Mouse (Mus musculus): ENCODE data around the gene Surf2. TPM values are rescaled to one million over a fixed set of nuclear protein-coding genes. Genes with fewer than 3 reads are reported as not detected.

The Surf2 gene
- total RNA-seq, 1 experiment: 32.3 TPM

GRCm38 (mm10) chr2:26895898-26896297 is 20.3 kb upstream of the Surf2 start:
- H3K36me3 ChIP-seq (ENCODE audit: control insufficient read depth, insufficient read depth, low read length, poor library complexity, severe bottlenecking): peaks cover 62% of the 10 kb centered on the region
- in situ Hi-C loops (cut with MboI; ENCODE audit: low sequenced_read_pairs in 2 of 2, unreplicated experiment in 2 of 2): no loop called here
- no peak overlapping the region for H3K4me3 ChIP-seq (ENCODE audit: insufficient read depth in 1 of 2, low read depth in 1 of 2, low read length in 2 of 2, poor library complexity in 1 of 2, severe bottlenecking in 1 of 2)
- H3K9ac ChIP-seq (ENCODE audit: insufficient read depth, low read depth, low read length, poor library complexity, severe bottlenecking): no peak overlapping the region
- H3K27ac ChIP-seq (ENCODE audit: insufficient read depth, low read depth, low read length, poor library complexity, severe bottlenecking): no peak overlapping the region
- no peaks in the 10 kb centered on the region for H3K9me3 ChIP-seq (ENCODE audit: control insufficient read depth, insufficient read depth, low read depth, low read length)
- TF ChIP-seq CHD2 (IDR thresholded peaks at IDR 0.05; ENCODE audit: low read depth, low read length) (no peak), ZNF384 (IDR thresholded peaks at IDR 0.05; ENCODE audit: low read depth, low read length) (no peak), HCFC1 (IDR thresholded peaks at IDR 0.05; ENCODE audit: borderline replicate concordance, insufficient read depth, low read length) (no peak), ZC3H11A (IDR thresholded peaks at IDR 0.05; ENCODE audit: borderline replicate concordance, low read depth, low read length) (no peak), MAFK (IDR thresholded peaks at IDR 0.05; ENCODE audit: insufficient read depth, low read depth, low read length) (no peak)
- DNase-seq (ENCODE audit: low read depth, low spot score): no peak
- peaks cover 0 to 5% of the 10 kb centered on the region in 2 experiments; a peak in 1 of 4 replicates for H3K4me1 ChIP-seq (ENCODE audit: control insufficient read depth in 2 of 2, insufficient read depth in 2 of 2, low read length in 2 of 2, poor library complexity in 1 of 2)

GRCm38 (mm10) chr2:26900731-26901130 is 15.4 kb upstream of the Surf2 start:
- DNase-seq (ENCODE audit: low read depth, low spot score): no peak
- TF ChIP-seq ZC3H11A (IDR thresholded peaks at IDR 0.05; ENCODE audit: borderline replicate concordance, low read depth, low read length): no peak
- no peak for TF ChIP-seq HCFC1 (IDR thresholded peaks at IDR 0.05; ENCODE audit: borderline replicate concordance, insufficient read depth, low read length)
- no peak for TF ChIP-seq MAFK (IDR thresholded peaks at IDR 0.05; ENCODE audit: insufficient read depth, low read depth, low read length)
- TF ChIP-seq ZNF384 (IDR thresholded peaks at IDR 0.05; ENCODE audit: low read depth, low read length): no peak
- Histone ChIP-seq H3K4me1 (ENCODE audit: control insufficient read depth in 2 of 2, insufficient read depth in 2 of 2, low read length in 2 of 2, poor library complexity in 1 of 2) (peaks cover 0 to 8% of the 10 kb centered on the region in 2 experiments; a peak in 1 of 4 replicates), H3K4me3 (ENCODE audit: insufficient read depth in 1 of 2, low read depth in 1 of 2, low read length in 2 of 2, poor library complexity in 1 of 2, severe bottlenecking in 1 of 2) (no peak overlapping the region), H3K9me3 (ENCODE audit: control insufficient read depth, insufficient read depth, low read depth, low read length) (no peaks in the 10 kb centered on the region), H3K9ac (ENCODE audit: insufficient read depth, low read depth, low read length, poor library complexity, severe bottlenecking) (no peak overlapping the region), H3K36me3 (ENCODE audit: control insufficient read depth, insufficient read depth, low read length, poor library complexity, severe bottlenecking) (peaks cover 40% of the 10 kb centered on the region), H3K27ac (ENCODE audit: insufficient read depth, low read depth, low read length, poor library complexity, severe bottlenecking) (no peak overlapping the region)
- in situ Hi-C loops (cut with MboI; ENCODE audit: low sequenced_read_pairs in 2 of 2, unreplicated experiment in 2 of 2): loop anchor here in 1 of 2 experiments (25.0 kb wide), 1 partner anchor 463 kb away; the partner anchor contains the start of gene Sec16a

GRCm38 (mm10) chr2:26901834-26902400 is 14.2 kb upstream of the Surf2 start:
- Histone ChIP-seq H3K4me3 (ENCODE audit: insufficient read depth in 1 of 2, low read depth in 1 of 2, low read length in 2 of 2, poor library complexity in 1 of 2, severe bottlenecking in 1 of 2) (peak overlapping the region; percentile 83 to 85), H3K4me1 (ENCODE audit: control insufficient read depth in 2 of 2, insufficient read depth in 2 of 2, low read length in 2 of 2, poor library complexity in 1 of 2) (peaks cover 0 to 8% of the 10 kb centered on the region in 2 experiments; a peak in 1 of 4 replicates), H3K9me3 (ENCODE audit: control insufficient read depth, insufficient read depth, low read depth, low read length) (no peaks in the 10 kb centered on the region), H3K9ac (ENCODE audit: insufficient read depth, low read depth, low read length, poor library complexity, severe bottlenecking) (peak overlapping the region; percentile 92), H3K27ac (ENCODE audit: insufficient read depth, low read depth, low read length, poor library complexity, severe bottlenecking) (no peak overlapping the region), H3K36me3 (ENCODE audit: control insufficient read depth, insufficient read depth, low read length, poor library complexity, severe bottlenecking) (peaks cover 48% of the 10 kb centered on the region)
- in situ Hi-C loops (cut with MboI; ENCODE audit: low sequenced_read_pairs in 2 of 2, unreplicated experiment in 2 of 2): loop anchor here in 1 of 2 experiments (25.0 kb wide), 1 partner anchor 465 kb away; the partner anchor contains the start of gene Sec16a
- TF ChIP-seq HCFC1 (IDR thresholded peaks at IDR 0.05; ENCODE audit: borderline replicate concordance, insufficient read depth, low read length): no peak
- no peak for TF ChIP-seq CHD2 (IDR thresholded peaks at IDR 0.05; ENCODE audit: low read depth, low read length)
- no peak for TF ChIP-seq ZNF384 (IDR thresholded peaks at IDR 0.05; ENCODE audit: low read depth, low read length)
- TF ChIP-seq ZC3H11A (IDR thresholded peaks at IDR 0.05; ENCODE audit: borderline replicate concordance, low read depth, low read length): no peak
- TF ChIP-seq MAFK (IDR thresholded peaks at IDR 0.05; ENCODE audit: insufficient read depth, low read depth, low read length): no peak
- DNase-seq (ENCODE audit: low read depth, low spot score): no peak

- Histone ChIP-seq H3K4me1 (ENCODE audit: control insufficient read depth in 2 of 2, insufficient read depth in 2 of 2, low read length in 2 of 2, poor library complexity in 1 of 2) (peaks cover 0 to 8% of the 10 kb centered on the region in 2 experiments; a peak in 1 of 4 replicates), H3K4me3 (ENCODE audit: insufficient read depth in 1 of 2, low read depth in 1 of 2, low read length in 2 of 2, poor library complexity in 1 of 2, severe bottlenecking in 1 of 2) (peak within 1 kb of the TSS; percentile 83 to 85), H3K36me3 (ENCODE audit: control insufficient read depth, insufficient read depth, low read length, poor library complexity, severe bottlenecking) (peaks cover 47% of the 10 kb centered on the region), H3K27ac (ENCODE audit: insufficient read depth, low read depth, low read length, poor library complexity, severe bottlenecking) (peak within 1 kb of the TSS; percentile 75), H3K9me3 (ENCODE audit: control insufficient read depth, insufficient read depth, low read depth, low read length) (no peaks in the 10 kb centered on the region), H3K9ac (ENCODE audit: insufficient read depth, low read depth, low read length, poor library complexity, severe bottlenecking) (peak within 1 kb of the TSS; percentile 92)
- TF ChIP-seq HCFC1 (IDR thresholded peaks at IDR 0.05; ENCODE audit: borderline replicate concordance, insufficient read depth, low read length): peak; percentile 83
- TF ChIP-seq ZC3H11A (IDR thresholded peaks at IDR 0.05; ENCODE audit: borderline replicate concordance, low read depth, low read length): no peak
- 0 out of 2 replicates have a peak, but pooled peaks have one; percentile 33 for TF ChIP-seq CHD2 (IDR thresholded peaks at IDR 0.05; ENCODE audit: low read depth, low read length)
- DNase-seq (ENCODE audit: low read depth, low spot score): peak; percentile 94
- in situ Hi-C loops (cut with MboI; ENCODE audit: low sequenced_read_pairs in 2 of 2, unreplicated experiment in 2 of 2): loop anchor here in 1 of 2 experiments (25.0 kb wide), 1 partner anchor 465 kb away; the partner anchor contains the start of gene Sec16a
These were observed 13.5 kb upstream of the Surf2 start, which contains the start of gene Surf6 for GRCm38 (mm10) chr2:26902467-26903220. TSS of gene Surf6 (minus strand) at chr2:26902879.

Measured in ES-E14 (cell line).